Mouse (Mus musculus): ENCODE results near the gene Tbc1d4. TPM values are rescaled to one million over a fixed set of nuclear protein-coding genes. Genes with fewer than 3 reads are reported as not detected.
"Not testable (repeated sequence)": the region's sequence is repeated elsewhere in the genome, so short reads cannot be mapped to it uniquely, and the experiment has no call there.

The Tbc1d4 gene
- total RNA-seq, 2 experiments from 2014 or later: 9.2 to 9.4 TPM

DNA sequence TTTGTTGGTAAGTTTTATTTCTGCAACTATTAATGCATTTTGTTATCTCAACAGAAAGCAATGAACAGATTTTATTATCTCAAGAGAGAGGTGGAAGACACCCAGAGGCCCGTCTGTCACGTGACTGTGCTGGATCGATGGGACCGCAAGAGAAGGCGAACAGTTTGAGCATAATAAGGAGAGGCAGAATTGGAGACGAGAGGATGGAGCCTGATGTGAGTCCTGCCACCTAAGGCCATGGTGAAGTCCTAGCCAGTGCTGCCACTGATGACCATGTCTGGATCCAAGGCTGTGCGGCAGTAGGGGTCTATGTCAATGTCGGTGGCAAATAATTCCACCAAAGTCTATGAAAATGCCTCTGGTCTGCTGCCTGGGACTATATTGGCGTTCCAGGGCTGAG, 12.3 kb downstream of the Tbc1d4 start:
- no peak for DNase-seq (ENCODE audit: extremely low spot score in 1 of 2, low spot score in 1 of 2)

DNA sequence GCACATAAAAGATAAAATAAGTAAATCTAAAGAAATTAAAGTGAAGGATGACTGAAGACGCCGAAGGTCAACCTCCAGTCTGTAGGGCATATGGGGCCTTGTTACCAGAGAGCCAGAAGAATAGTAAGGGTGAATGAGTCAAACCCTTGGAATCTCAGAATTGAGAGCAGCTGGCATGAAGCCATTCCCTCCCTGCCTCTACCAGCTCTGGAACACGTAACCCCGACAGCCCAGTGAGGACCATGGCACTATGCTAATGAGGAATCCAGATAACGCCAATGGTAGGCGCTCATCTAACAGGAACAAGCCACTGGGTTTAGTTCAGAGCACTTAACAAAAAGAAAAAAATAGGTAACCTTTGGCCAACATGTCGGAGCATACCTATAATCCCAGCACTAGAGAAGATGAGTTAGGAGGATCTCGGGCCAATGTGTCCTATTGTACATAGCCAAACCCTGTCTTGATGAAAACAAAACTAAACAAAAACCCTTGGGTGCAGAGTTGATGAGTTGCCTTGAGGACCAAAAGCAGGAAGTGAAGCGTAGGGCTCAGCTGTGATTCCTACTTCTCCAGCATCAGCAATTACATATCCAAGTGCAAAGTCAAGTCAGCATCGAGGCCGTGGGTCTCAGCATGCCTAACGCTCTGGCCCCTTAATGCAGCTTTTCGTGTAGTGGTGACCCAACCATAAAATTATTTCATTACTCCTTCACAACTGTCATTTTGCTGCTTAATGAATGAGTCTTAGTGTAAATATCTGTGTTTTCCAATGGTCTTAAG, 13.5 kb downstream of the Tbc1d4 start:
- no peak for DNase-seq (ENCODE audit: extremely low spot score in 1 of 2, low spot score in 1 of 2)

DNA sequence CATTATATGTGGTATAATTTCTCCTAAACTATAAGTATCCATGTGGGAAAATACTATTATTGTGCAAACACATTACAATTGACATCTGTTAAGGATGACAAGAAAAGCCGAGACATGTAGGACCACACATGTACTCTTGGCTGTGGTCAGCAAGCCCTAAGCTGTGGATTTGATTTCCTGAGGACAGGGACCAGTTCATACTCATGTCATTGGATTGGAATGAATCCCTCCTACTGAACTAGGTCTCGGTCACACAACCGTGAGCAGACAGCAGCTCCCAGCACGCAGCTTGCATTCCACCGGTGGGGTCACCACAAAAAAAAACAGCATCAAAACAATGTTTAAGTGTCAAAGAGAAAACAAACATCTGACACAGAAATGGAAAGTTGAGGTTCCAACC, 15.0 kb downstream of the Tbc1d4 start:
- no peak for DNase-seq (ENCODE audit: extremely low spot score in 1 of 2, low spot score in 1 of 2)

DNA sequence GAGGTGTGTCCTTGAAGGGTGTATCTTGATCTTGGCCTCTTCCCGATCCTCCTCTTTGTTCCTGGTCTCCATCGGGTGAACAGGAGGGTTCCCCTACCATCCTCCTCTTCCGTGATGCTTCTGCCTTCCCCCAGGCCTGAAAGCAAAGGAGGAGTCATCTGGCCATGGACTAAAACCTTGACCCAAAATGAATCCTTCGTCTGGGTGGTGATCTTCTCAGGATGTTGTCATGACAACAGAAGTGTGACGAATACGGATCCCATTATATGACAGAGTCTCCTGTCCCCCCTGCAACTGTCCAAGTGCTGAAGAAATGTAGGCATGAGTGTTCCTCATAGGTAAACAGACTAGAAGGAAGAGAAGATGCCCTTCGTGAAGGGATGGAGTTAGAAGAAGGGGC, 15.7 kb downstream of the Tbc1d4 start:
- DNase-seq (ENCODE audit: extremely low spot score in 1 of 2, low spot score in 1 of 2): no peak

DNA sequence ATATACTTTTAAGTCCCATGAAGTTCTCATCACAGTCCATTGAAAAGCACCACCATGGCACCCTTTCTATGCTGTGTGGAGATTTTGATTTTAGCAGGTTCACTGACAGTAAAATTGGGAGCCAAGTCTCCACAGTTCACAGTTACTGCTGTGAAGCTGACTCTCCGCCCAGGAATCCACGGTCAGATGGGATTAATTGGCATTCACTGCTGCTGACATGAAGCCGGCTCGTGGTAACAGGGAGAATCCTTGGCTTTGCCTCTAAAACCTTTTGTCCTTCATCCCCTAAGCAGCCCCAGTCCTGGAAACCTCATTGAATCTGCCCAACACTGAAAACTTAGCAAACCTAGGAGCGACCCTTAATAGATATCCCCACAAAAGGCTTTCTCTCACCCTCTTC, 17.9 kb downstream of the Tbc1d4 start:
- no peak for DNase-seq (ENCODE audit: extremely low spot score in 1 of 2, low spot score in 1 of 2)

DNA sequence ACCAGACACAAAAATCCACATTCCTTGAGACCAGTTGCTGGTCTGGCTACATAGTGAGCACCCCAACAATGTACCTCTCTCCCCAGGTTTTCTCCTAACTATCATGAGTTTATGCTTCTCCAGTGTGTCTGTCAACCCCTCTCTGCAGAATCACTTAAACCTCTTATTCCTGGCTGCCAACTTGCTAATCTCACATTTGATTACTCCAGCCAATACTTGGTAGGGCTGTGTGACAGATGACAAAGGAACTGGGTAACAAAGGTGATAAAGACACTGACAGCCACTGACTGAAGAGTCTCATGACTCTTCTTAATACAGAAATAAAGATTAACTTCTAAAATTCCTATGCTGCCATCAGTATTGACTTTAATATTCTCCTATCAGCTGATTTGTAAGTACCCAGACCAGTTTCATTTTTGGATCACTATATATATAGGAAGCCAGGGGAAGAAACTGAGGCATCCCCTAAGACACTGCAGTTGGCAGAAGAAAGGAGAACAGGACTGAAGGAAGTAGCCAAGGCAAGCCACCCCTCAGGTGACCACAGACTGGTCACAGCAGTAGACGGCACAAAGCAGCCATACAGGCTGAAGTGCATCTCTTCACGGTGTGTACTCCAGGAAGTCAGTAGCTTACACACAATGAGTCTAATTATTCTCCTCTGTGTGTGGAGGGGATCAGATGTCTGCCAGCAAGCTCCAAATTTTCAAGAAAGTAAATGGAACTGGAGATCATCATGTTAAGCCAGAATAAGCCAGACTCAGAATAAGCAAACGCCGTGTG, 20.6 kb downstream of the Tbc1d4 start:
- not testable (repeated sequence) for DNase-seq (ENCODE audit: extremely low spot score in 1 of 2, low spot score in 1 of 2)

DNA sequence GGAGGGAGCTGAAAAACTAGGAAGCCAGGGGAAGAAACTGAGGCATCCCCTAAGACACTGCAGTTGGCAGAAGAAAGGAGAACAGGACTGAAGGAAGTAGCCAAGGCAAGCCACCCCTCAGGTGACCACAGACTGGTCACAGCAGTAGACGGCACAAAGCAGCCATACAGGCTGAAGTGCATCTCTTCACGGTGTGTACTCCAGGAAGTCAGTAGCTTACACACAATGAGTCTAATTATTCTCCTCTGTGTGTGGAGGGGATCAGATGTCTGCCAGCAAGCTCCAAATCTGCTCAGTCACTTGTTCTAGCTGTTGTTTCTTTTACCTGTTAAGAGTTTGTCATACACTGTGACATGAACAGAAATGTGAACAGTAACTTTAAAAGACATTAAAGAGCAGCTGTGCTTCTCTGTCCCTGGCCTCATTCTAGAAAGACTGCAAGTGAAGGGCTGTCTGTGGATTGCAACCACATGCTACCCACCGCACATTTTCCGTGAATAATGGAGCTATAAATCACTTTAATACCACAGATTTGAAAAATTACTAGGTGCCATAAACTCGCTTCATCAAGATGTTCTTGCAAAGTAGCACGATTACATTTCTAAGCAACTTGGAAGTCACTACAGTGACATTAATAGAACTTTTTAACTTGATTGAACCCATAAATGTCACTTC, 21.5 kb downstream of the Tbc1d4 start:
- DNase-seq (ENCODE audit: extremely low spot score in 1 of 2, low spot score in 1 of 2): not testable (repeated sequence)

DNA sequence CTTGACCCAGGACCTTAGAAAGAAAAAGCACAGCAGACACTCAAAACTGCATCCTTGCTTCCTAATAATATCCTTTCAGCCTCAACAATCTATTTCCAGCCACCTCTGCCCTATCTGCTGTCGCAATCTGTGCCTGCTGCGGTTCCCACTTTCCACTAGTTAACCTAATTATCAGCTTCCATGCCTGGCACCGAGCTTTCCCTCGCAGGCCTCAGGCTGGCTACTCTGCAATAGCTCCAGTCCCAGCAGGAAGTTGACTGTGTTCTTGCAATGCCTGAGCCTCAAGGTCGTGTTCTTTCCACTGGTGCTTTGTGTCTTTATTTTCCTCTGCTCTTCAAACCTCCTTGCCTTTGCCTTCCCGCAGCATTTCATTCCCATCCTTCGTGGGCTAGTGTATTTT, 22.9 kb downstream of the Tbc1d4 start:
- DNase-seq (ENCODE audit: extremely low spot score in 1 of 2, low spot score in 1 of 2): no peak

DNA sequence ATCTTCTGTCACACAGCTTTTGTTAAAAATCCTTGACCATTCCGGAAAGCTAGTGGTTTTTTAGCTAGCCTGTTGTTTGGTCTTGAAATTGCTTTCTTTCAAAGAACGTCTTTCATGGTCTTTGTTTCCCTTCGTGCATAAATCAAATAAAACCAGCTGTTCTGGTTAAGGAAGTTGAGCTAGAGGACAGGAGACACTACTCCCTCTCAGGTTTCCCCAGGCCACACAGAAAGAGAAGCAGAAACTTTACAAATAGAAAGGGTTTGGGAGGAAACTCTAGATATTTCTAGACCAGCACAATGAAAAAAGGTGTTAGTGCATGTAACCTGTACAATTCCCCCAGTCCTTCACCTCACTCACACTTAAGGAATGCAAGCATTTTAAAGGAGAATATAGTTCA, 33.3 kb downstream of the Tbc1d4 start:
- no peak for DNase-seq (ENCODE audit: extremely low spot score in 1 of 2, low spot score in 1 of 2)

DNA sequence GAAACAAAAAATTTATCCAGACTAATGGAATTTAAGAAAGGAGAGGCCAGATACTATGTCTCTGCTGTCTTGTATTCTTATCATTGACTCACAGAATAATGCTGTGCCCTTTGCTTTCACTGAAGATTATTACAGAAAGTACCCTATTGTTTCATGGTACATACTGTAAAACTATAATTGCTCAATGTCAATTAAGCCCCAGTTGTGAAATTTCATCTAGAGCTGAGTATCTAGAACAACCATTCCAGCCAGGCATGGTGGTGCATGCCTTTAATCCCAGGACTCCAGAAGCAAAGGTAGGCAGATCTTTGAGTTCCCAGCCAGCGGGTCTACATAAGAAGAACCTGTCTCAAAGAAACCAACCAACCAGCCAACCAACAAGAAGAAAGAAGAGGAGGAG, 34.5 kb downstream of the Tbc1d4 start:
- no peak for DNase-seq (ENCODE audit: extremely low spot score in 1 of 2, low spot score in 1 of 2)

DNA sequence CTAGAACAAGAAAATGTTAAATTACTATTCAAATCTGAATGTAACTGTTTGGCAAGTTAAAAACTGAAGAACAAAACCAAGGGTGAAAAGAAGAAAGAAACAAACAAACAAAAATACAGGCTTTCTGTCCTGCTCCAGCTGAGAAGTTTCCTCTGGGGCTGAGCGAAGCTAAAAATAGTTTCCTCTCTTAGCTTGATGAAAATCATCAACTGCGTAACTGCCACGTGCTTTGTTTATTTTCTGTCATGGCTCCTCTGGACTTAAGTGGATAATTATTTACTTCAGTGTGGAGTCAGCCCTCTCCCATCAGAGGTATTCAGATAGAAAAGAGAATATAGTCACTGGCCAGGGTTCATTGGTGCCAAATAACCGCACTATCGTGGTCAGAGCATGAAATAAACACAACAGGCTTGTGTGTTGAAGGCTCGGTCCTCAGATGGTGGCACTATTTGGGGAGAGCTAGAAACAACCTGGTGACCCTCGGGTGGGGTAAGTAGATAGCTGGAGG, 35.8 kb downstream of the Tbc1d4 start:
- no peak for DNase-seq (ENCODE audit: extremely low spot score in 1 of 2, low spot score in 1 of 2)

DNA sequence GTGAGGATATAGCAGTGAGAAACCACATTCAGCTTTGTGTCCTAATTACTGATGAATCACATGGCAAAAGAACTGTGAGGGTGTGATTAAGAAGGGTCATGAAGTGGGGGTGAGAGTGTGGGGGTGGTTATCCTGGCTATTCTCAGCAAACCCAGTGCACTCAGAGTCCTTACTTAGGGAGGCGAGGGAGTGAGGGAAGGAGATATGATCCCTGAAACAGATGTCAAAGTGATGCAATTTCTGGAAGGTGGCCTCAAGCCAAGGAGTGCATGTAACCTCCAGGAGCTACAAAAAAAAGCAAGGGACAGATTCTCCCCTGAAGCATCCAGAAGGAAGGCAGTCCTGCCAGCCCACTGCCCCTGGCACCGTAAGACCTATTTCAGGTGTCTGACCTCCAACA, 40.2 kb downstream of the Tbc1d4 start:
- DNase-seq (ENCODE audit: extremely low spot score in 1 of 2, low spot score in 1 of 2): no peak

DNA sequence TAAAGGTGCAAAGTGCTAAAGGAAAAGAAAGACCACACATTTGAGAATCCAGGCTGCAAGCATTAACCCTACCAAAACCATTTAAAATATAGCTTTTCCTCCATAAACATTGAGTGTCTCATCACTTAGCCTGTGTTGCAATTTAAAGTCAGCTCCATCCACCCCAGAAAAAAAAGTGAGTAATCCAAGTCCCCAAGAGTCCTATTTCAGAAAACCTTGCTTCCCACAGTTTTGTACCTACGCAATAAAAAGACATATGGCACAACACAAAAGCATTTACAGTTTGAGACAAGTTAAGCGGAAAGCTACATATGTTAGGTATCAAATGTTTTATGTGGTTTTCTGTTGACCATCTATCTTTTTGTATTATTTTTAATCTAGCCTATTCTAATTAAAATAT, 42.3 kb downstream of the Tbc1d4 start:
- DNase-seq (ENCODE audit: extremely low spot score in 1 of 2, low spot score in 1 of 2): no peak

DNA sequence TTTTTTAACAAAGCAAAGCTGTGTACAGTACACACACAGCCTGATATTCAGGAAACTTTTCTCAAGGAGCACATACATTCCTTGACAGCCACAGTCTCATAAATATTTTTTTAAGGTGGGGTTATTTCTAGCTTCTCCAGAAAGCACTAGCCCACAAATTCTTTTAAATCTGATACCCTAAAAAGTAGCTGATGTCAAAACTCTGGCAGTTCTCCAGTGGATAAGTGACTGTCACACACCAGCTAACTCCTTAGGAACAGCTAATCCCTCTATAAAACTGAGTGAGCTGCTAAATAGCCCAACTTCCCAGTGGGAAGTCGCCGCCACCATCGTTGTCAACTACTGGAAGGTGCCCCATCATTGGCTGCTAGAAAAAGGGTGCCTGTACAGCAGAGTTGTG, 43.3 kb downstream of the Tbc1d4 start:
- no peak for DNase-seq (ENCODE audit: extremely low spot score in 1 of 2, low spot score in 1 of 2)

DNA sequence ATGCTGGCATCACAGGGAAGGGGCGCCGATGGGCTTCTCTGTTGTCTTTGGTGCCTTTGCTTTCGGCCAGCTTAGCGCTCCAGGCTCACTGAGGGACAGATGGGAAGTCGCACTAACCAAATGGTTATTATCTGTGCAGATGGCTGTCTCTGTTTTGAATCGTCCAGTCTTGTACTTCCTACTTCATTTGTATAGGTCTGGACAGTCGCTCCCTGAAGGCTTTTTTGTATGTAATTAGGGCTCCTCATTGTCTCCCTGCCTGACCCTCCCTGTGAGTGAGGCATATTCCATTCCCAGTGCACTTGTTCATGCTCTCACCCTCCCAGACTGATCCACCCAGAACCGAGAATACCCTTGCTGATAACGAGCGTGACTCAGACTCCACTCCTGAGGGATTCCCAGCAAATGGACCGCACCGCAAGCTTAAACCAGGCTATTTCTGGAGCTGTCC, 47.7 kb downstream of the Tbc1d4 start:
- DNase-seq (ENCODE audit: extremely low spot score in 1 of 2, low spot score in 1 of 2): peak in 1 of 2 experiments; percentile 3

DNA sequence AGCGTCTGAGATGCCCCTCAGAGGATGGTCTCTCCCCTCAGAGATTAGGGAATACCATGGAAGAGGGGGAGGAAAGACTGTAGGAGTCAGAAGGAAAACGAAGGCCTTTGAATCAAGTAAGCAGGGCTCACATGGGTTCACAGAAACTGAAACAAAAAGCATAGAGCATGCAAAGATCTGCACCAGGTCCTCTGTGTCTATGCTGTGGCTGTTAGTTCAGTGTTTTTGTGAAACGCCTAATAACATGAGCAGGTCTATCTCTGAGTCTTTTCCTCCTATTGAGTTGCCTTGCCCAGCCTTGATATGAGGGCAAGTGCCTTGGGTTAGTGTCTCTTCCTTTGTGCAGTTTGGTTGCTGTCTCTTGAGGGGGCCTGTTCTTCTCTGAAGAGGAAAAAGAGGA, 49.5 kb downstream of the Tbc1d4 start:
- DNase-seq (ENCODE audit: extremely low spot score in 1 of 2, low spot score in 1 of 2): no peak

DNA sequence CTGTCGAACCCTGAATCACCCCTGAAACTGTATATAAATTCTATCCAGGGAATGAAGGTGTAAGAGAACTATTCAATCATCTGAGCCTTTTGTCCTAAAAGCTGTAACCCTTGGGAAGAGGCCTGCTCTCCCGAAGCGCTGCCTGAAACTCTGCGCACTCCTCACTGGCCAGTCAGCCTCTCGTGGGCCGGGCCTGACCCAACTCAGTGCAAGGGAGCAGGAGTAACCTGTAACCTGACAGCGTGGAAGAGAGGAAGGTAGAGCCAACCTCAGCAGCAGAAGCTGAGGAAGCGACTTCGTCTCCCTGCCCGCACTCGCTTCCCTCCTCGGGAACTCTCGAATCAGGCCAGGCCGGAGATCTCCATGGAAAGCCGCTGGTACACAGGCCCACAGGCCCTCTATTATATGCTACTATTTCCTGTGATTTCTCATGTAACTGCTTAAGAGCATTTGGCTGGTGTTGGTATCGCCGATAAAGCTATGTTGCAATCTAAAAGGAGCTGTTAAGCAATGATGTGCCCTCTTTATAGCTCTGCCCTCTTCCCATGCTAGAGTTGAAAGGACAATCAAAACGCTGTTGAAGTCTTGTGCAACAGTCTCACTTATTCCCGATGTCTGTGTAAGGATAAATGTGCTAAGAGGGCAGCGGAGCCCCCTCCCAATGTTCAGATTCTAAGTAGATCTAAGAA, 60.0 kb downstream of the Tbc1d4 start:
- no peak for DNase-seq (ENCODE audit: extremely low spot score in 1 of 2, low spot score in 1 of 2)

DNA sequence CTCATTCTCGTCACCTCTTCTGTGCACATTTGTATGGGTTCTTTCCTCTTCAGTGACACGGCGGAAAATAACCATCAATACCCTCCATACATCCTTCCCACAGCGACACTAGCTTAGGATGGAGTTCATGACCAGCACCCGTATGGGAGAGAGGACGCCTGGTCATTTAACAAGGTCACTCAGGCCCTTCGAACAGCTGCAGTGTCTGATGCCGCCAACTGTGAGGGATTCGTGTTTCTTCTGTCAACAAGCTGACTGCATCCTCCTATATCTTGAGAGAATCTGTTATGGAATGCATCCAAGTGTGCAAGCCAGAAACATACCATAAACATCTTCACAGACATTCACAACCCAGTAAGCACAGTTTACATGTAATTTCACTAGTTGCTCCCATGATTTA, 67.1 kb downstream of the Tbc1d4 start:
- no peak for DNase-seq (ENCODE audit: extremely low spot score in 1 of 2, low spot score in 1 of 2)

DNA sequence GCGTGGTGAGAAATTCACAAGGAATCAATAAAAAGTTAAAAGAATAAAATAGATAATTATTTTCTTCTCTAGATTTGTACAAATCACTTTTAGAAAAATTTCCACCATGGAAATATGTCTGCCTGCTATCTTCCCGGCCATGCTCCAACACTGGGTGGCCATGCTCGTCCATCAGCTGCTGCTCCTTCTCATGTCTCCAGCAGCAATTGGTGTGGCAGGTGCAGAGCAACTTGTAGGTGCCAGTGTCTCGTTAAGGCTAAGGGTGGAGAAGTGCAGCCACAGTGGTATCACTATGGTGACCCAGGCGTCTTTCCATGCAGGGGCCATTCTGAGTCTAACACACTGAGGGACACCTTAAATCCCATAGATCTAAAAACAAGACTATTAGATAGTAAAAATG, 67.8 kb downstream of the Tbc1d4 start:
- no peak for DNase-seq (ENCODE audit: extremely low spot score in 1 of 2, low spot score in 1 of 2)

DNA sequence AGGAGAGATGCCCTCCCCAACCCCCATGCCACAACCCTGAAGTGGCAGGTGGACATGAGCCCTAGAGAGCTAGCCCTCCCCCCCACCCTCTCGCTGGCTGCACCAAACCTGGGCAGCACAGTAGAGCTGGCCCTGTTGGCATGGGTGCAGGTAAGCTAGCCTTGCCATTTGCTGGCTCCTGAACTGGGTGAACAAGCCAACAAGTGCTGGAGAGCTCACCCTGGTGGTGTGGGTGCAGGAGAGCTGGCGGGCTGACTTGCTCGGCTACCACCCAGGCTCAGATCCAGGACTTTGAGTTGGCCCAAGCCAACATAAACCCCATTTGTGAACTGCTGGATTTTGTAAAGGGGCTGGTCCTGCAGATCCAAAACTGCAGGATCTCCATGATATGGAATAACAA, 68.5 kb downstream of the Tbc1d4 start:
- no peak for DNase-seq (ENCODE audit: extremely low spot score in 1 of 2, low spot score in 1 of 2)

DNA sequence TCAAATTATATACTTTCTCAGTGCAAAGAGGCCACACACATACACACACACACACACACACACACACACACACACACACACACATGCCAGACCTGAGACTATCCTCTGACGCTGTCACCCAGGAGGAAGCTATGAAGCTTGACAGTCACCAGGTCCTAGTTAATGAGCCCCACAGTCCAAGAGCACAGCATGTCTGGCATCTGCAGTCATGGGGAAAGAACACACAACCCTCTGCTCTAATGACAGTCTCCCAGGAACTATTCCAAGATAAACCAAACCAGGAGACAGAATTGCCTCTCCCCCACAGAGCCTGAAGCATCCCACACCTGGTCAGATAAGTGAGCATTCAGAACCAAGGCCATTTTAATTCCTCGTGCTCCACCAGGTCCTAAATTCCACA, 71.1 kb downstream of the Tbc1d4 start:
- DNase-seq (ENCODE audit: extremely low spot score in 1 of 2, low spot score in 1 of 2): no peak
